Mouse (Mus musculus) embryo, embryonic 10.5 days (tissue): ENCODE results near the gene Il6st.
A peak's percentile ranks its signal among the peaks of the same experiment; 100 is the strongest.

Experiments used
- DNase-seq: peaks from one replicate; pipeline ENCODE4 v3.0.0-alpha.2; 2015; ENCODE audit warnings: low spot score

Gene Il6st

DNA sequence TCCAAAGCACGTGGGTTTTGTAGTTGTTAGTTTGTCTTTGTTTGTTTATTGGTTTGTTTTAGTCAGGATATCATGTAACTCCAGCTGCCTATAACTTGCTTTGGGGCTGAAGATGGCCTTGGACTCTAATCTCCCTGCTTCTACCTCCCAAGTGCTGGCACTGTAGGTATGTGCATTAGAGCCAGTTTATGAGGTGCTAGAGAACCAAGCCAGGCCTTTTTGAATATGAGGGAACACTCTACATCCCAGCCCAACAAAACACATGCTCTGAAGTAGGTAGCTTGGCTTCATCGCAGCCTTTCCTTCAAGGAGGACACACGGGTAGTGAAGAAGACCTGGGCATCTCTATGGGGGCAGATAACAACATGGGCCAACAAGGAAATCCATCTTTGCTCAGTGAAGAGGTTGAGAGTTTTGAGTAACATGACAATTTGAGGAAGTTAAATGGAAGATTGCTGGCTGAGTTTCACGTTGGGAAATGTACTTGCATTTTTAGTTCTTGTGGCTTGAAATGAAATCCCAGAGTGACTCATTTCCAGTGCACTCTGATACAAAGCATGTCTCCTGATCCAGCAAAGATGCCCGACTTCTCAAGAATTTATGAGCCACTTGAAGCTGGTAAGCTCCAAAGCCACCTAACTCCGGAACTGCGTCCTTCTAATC, 20.9 kb upstream of the Il6st start:
- DNase-seq: no peak

- DNase-seq: no peak
These were observed 16.7 kb upstream of the Il6st start for GRCm38 (mm10) chr13:112447108-112447665.

DNA sequence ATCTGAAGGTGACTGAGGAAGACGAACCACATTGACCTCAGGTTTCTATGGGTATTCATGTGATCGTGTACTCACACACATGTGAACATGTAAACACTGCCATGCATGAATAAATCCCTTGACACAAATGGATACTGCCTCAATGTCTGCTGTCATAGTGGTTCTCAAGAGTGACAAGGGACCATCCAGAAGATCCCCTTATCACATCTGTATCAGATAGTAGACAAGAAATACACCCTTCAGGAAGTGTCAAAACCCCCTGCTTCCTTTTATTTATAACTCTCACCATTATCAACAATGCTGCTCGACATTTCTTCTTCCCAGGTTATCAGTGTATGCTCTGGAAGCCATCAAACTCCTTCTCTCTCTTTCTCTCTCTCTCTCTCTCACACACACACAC, 13.7 kb upstream of the Il6st start:
- DNase-seq: no peak

DNA sequence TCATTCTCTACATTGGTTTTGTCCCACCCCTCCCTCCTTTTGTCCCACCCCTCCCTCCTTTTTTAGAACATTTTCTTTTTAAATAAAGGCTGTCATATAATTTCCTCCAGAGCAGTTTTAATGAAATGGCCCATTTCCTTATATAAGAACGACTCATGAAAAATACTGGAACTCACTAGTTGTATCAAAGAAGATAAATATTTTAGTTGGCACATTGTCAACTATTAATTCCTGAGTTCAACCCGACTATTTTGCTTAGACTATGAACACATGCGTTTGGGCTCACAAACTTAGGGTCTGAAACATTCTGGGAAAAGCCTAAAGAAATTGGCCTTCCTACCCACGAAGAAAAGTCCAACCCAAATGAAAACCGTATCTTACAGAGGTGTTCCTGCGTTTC, 6.5 kb upstream of the Il6st start:
- DNase-seq: no peak

- DNase-seq: no peak
These were observed 5.9 kb upstream of the Il6st start for GRCm38 (mm10) chr13:112458016-112458415.

GRCm38 (mm10) chr13:112458435-112459018, 5.3 kb upstream of the Il6st start:
- DNase-seq: no peak

DNA sequence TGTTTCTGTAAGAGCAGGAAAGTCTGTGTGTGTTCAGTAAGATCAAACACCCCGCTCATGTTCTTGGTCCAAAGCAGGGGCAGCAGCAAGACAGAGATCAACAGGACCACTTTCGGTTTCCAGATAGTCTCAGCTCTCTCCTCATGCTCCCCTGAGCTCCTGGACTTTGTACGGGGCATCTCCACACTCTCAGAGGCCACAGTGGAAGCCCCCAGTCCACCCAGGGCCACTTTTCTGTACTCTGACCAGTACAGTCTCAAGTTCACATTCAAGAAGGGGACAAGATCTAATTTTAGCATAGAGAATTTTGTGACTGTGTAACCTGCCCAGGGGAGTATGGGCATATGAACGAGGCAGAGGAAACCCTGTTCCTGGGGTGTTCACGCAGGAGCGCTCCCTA, 3.9 kb upstream of the Il6st start:
- DNase-seq: no peak

DNA sequence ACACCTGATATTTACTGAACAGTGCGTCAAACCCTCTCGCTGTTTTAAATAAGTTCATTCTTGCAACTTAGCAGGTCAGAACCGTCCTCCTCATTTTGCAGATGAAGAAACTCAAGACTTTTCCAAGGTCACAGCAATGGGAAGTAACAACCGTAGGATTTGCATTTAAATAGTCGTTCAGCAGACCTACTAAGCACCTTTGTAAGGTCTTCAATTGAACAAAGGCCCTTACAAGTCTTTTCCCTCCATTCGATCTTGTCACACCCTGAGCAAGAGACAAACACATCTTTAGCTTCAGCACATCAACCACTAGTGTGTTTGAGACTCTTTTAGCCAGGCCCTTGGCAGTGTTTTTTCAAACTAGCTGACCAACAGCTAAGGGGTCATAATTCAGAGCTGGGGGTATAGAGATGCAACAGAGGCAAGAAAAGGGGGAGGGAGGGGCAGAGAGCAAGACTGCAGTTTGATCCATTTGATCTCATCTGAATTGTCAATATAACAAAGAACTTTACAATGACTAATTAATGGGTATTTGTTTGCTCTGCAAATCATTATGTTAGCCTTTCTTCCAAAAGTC, 1.4 kb upstream of the Il6st start:
- DNase-seq: no peak

DNA sequence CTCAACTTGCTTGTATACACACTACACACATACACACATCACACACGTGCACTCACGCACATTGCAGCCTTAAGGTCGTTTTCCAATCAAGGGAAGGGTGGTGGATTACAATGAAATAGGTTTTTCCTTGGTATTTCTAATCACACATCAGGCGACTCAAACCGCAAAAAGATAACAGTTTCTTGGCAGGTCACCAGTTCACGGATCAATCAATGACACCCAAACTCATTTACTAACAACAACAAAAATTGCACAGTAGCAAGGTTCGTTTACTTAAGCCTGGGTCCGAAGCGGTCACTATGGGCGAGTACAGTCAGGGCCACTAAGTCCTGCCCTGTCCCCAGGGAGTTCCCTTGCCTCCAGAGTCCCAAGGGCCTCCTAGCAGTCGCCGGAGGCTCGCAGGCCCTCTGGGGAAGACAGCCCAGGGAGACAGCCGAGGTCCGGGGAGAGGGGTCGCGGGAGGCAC, 500 bp upstream of the Il6st start:
- no peak for DNase-seq

GRCm38 (mm10) chr13:112464626-112465287, 887 bp downstream of the Il6st start:
- DNase-seq: peak; percentile 60

- peak; percentile 8 for DNase-seq
These were observed 1.7 kb downstream of the Il6st start for GRCm38 (mm10) chr13:112465585-112465984.

GRCm38 (mm10) chr13:112466136-112466945, 2.5 kb downstream of the Il6st start:
- DNase-seq: no peak

DNA sequence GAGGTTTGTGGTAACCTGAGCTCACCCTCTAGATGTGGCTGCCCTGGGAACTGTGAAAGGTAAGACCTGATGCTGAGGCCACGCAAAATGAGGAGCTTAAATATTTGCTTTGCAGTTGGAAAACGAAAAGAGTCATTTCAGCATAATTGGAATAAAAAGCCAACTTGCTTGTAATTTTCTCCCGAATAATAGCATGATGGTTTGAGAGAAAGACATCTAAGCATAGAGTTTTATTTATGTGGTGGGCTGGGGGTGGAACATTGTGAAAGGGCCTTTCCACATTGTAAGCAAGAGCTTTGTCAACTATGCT, 3.0 kb downstream of the Il6st start:
- no peak for DNase-seq

DNA sequence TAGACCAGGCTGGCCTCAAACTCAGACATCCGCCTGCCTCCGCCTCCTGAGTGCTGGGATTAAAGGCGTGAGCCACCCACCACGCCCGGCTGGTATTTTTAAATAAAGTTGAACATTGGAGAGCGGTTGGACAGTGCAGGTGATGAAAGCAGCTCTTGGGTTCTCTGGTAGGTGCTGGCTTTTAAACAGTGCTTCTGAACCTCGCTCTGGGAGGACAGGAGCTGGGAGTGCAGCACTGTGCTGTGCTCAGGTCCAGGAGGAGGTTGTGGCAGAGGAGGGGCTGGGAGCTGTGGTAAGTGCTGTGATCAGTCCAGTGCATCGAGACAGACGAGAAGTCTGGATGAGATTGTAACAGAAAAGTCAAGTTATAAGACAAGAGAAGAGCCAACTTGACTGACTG, 3.5 kb downstream of the Il6st start:
- DNase-seq: no peak

DNA sequence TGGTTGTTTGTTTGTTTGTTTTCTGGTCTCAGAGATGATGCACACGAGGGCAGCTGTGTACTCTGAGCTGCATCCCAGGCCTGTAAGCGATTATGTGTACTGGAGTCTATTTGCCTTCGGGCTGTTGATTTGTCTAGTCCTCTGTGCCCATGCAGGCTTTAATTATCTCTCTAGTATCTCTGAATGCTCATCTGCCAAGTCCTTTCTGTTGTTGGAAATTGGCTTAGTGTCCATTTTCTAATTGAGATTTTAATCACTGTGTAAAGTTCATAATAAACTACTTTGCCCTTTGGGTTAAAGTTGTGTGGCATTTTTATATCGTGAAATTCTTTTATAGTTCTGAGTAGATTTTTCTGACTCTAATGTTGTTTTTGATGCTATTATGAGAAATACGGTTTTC, 5.6 kb downstream of the Il6st start:
- no peak for DNase-seq

- DNase-seq: no peak
These were observed 7.3 kb downstream of the Il6st start for GRCm38 (mm10) chr13:112471201-112471600.

DNA sequence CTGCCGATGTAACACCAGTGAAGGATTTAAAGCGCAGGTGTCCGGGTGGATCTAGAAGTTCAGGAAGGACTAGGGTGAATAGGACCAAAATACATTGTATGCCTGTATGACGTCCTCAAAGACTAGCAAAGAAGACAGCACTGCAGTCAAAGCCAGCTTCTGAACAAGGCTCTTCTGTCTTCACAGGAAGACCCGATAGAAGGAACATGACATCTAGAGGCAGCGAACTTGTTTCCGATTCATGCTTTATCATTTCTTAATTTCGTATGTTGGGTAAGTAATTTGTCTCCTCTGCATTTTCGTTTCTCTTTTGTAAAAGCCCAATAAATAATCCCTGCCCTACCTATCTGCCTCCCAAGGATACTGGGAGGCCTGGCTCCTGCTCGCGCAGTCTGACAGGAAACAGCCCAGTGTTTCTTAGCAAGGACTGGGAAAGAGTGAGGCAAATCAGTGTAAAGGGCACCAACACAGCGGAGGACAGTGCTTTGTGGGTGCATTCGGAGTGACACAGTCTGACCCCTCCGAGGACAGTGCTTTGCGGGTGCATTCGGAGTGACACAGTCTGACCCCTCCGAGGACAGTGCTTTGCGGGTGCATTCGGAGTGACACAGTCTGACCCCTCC, 8.6 kb downstream of the Il6st start:
- no peak for DNase-seq

GRCm38 (mm10) chr13:112473757-112474755, 10.2 kb downstream of the Il6st start:
- DNase-seq: no peak

GRCm38 (mm10) chr13:112479032-112479431, 15.2 kb downstream of the Il6st start:
- DNase-seq: no peak

DNA sequence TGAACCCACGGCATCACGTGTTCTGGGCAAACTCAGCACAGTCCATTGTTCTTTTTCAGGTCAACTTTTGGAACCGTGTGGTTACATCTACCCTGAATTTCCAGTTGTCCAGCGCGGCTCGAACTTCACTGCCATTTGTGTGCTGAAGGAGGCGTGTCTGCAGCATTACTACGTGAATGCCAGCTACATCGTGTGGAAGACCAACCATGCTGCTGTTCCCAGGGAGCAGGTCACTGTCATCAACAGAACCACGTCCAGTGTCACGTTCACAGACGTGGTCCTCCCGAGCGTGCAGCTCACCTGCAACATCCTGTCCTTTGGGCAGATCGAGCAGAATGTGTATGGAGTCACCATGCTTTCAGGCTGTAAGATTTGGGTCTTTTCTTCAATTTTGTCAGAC, 16.1 kb downstream of the Il6st start:
- DNase-seq: no peak
